Mouse (Mus musculus): ENCODE data around the gene Ddi2.

DNA sequence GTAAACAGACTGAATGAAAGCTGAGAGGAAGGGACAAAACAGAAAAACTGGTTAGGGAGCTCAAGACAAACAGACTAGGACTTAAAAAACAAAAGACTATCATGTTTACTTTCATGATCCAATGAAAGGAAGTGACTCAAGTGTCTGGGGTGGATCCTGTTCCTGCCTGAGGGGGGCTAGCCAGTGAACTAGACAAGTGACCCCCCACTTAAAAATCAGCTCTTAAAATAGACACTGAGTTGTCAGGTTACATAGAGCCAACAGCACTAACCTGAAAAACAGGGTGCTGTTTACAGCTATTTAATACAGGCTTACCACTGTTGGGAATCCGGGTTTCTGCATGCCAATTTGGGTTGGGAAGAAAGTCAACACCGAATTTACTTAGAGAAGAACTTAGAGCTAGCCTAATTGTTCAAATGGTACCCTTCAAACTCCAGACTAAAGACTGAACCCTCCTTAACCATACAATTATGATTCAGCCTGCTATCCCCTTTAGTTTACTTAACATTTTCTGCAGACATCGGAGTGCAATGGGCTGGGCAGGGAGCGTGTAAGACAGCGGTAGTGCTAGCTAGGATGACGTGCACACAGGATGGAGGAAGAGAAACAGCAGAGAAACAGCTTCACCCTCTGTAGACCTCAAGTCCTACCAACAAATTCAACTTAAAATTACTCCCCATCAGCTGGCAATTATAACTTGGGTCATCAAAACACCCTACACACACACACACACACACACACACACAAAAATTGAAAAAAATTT, 2.3 kb downstream of the Ddi2 start:
- TF ChIP-seq CTCF (IDR thresholded peaks at IDR 0.05) (no peak), EP300 (IDR thresholded peaks at IDR 0.05) (peak; percentile 75)

Data from lung, postnatal 0 days (tissue).